Mouse (Mus musculus) urinary bladder, adult 18-20 months (tissue): Measurements from ENCODE around the gene Atp6v1d.

Experiments used
- DNase-seq, 2 experiments: peaks; one replicate each; pipeline ENCODE4 v3.0.0; 2022; ENCODE audit warnings: low spot score in 2 of 2, mixed read lengths in 2 of 2

Gene Atp6v1d

DNA sequence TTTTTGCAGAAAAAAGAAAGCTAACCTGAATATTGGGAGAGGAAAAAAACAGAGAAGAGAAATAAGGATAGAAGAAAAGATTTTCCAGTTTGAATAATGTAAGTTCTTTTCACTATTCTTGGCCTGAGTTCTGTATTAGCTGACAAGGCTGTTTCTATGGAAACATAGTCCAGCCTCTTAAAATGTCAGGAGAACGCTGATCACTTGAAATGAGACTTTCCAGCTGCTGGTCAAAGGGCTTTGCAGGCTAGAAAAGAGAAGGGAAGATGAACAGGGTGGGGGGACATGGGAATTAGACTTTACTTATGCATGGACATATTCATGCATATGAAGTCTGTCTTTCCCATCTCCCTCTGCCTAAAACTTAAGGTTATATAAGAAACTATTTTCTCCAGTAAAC is 67.2 kb downstream of the Atp6v1d start:
- DNase-seq: no peak

GRCm38 (mm10) chr12:78790791-78791190 is 70.6 kb downstream of the Atp6v1d start:
- DNase-seq: no peak
